Mouse (Mus musculus): ENCODE results near the gene Cyp2f2. TPM values are rescaled to one million over a fixed set of nuclear protein-coding genes. Genes with fewer than 3 reads are reported as not detected.

The Cyp2f2 gene
- polyA plus RNA-seq, 1 experiment: 19.2 TPM

DNA sequence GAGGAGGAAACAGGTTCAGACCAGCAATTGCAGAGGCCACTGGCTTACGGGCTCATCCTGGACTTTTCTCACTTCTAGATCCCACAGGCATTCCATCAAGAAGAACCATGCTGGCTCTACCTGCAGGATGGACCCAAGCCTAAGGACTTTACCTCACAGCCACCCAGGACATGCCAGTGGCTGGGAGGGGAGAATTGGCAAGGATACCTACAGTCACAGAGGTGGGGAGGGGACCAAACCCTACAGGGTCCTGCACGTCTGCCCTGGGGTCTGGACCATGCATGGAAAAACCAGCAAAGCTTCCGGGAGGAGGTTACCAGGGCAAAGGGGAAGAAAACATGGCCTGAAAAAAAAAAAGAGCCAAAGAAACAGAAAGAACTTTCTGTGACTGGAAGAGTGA, 51.3 kb downstream of the Cyp2f2 start:
- DNase-seq: no peak
- Histone ChIP-seq H3K36me3 (ENCODE audit: control insufficient read depth, insufficient read depth, low read length) (peaks cover 13% of the 10 kb centered on the region), H3K4me3 (ENCODE audit: control insufficient read depth, insufficient read depth, low read length) (no peak overlapping the region), H3K4me1 (replicated peaks; ENCODE audit: control insufficient read depth, insufficient read depth, low read length) (peaks cover 16% of the 10 kb centered on the region), H3K27me3 (ENCODE audit: control insufficient read depth, insufficient read depth, low read length) (no peaks in the 10 kb centered on the region), H3K27ac (ENCODE audit: control insufficient read depth, insufficient read depth, low read length) (no peak overlapping the region)
- no peak for TF ChIP-seq POLR2A (IDR thresholded peaks at IDR 0.05; ENCODE audit: control insufficient read depth, extremely low read depth, insufficient read depth, low read length, poor library complexity)
- no peak for TF ChIP-seq CTCF (IDR thresholded peaks at IDR 0.05; ENCODE audit: borderline replicate concordance, control insufficient read depth, extremely low read depth, insufficient read depth, low read length, poor library complexity)
- WGBS: 99% methylated on average over 3 of the region's 3 CpGs

DNA sequence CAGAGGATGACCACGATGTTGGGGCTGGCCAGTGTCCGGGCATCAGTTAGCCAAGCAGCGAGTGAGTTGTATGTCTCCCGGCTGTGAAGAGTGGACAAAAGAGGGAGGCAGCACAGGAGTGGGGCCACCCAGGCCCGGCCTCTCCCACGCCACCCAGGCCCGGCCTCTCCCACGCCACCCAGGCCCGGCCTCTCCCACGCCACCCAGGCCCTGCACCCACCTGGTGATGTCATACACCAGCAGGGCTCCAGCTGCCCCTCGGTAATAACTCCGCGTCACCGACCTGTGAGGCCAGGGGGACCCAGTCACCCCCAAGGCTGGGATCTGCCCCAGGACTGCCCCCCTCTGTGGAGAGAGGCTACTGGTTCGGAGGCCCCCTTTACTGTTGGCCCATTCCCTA, 54.8 kb downstream of the Cyp2f2 start:
- Histone ChIP-seq H3K27me3 (ENCODE audit: control insufficient read depth, insufficient read depth, low read length) (no peaks in the 10 kb centered on the region), H3K36me3 (ENCODE audit: control insufficient read depth, insufficient read depth, low read length) (peaks cover 13% of the 10 kb centered on the region), H3K27ac (ENCODE audit: control insufficient read depth, insufficient read depth, low read length) (no peak overlapping the region), H3K4me3 (ENCODE audit: control insufficient read depth, insufficient read depth, low read length) (no peak overlapping the region), H3K4me1 (replicated peaks; ENCODE audit: control insufficient read depth, insufficient read depth, low read length) (no peaks in the 10 kb centered on the region)
- no peak for TF ChIP-seq POLR2A (IDR thresholded peaks at IDR 0.05; ENCODE audit: control insufficient read depth, extremely low read depth, insufficient read depth, low read length, poor library complexity)
- no peak for TF ChIP-seq CTCF (IDR thresholded peaks at IDR 0.05; ENCODE audit: borderline replicate concordance, control insufficient read depth, extremely low read depth, insufficient read depth, low read length, poor library complexity)
- WGBS: 97% methylated on average over 15 of the region's 15 CpGs
- DNase-seq: no peak

DNA sequence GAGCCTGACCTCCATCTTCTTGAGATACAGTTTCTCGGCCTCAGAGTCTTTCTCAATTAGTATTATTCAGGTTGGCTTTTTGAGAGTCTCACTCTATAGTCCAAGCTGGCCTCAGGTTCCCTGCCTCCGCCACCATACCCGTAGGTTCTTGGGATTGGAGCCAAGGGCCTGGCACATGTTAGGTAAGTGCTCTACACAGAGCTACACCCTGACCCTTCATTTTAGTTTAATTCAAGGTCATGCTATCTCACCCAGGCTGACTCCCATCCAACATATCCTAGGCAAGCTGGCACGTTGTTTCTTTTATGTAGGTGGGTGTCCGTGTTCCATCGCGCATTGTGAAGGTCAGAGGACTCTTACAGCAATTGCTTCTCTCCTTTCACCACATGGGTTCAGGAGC, 55.2 kb downstream of the Cyp2f2 start:
- DNase-seq: no peak
- no peaks in the 10 kb centered on the region for H3K27me3 ChIP-seq (ENCODE audit: control insufficient read depth, insufficient read depth, low read length)
- peaks cover 13% of the 10 kb centered on the region for H3K36me3 ChIP-seq (ENCODE audit: control insufficient read depth, insufficient read depth, low read length)
- no peak overlapping the region for H3K27ac ChIP-seq (ENCODE audit: control insufficient read depth, insufficient read depth, low read length)
- no peak overlapping the region for H3K4me3 ChIP-seq (ENCODE audit: control insufficient read depth, insufficient read depth, low read length)
- 98% methylated on average over 7 of the region's 7 CpGs for WGBS
- no peaks in the 10 kb centered on the region for H3K4me1 ChIP-seq (replicated peaks; ENCODE audit: control insufficient read depth, insufficient read depth, low read length)
- TF ChIP-seq CTCF (IDR thresholded peaks at IDR 0.05; ENCODE audit: borderline replicate concordance, control insufficient read depth, extremely low read depth, insufficient read depth, low read length, poor library complexity) (no peak), POLR2A (IDR thresholded peaks at IDR 0.05; ENCODE audit: control insufficient read depth, extremely low read depth, insufficient read depth, low read length, poor library complexity) (no peak)

DNA sequence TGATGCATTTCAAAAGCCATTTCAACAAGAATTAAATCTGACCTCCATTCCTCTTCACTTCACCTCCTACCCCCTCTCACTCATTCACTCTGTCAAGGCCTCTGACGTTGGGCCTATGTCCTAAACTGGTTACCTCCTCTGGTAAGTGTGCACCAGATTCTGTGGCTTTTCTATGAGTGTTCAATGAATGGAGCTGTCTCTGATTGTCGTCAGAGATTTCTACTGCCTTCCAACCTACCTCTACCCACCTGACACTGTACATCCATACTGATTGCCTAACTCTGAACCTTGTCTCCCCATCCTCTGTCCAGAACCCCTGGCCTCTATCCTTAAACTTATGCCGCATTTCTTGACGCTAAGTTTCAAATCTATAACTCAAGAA, 58.2 kb downstream of the Cyp2f2 start:
- Histone ChIP-seq H3K36me3 (ENCODE audit: control insufficient read depth, insufficient read depth, low read length) (peaks cover 5% of the 10 kb centered on the region), H3K27me3 (ENCODE audit: control insufficient read depth, insufficient read depth, low read length) (no peaks in the 10 kb centered on the region), H3K4me1 (replicated peaks; ENCODE audit: control insufficient read depth, insufficient read depth, low read length) (no peaks in the 10 kb centered on the region), H3K27ac (ENCODE audit: control insufficient read depth, insufficient read depth, low read length) (peak overlapping the region; percentile 69; the same call in 1 of the 2 replicates), H3K4me3 (ENCODE audit: control insufficient read depth, insufficient read depth, low read length) (peak overlapping the region; percentile 91)
- DNase-seq: no peak
- no peak for TF ChIP-seq CTCF (IDR thresholded peaks at IDR 0.05; ENCODE audit: borderline replicate concordance, control insufficient read depth, extremely low read depth, insufficient read depth, low read length, poor library complexity)
- no peak for TF ChIP-seq POLR2A (IDR thresholded peaks at IDR 0.05; ENCODE audit: control insufficient read depth, extremely low read depth, insufficient read depth, low read length, poor library complexity)
- 22% methylated on average over 4 of the region's 4 CpGs for WGBS

DNA sequence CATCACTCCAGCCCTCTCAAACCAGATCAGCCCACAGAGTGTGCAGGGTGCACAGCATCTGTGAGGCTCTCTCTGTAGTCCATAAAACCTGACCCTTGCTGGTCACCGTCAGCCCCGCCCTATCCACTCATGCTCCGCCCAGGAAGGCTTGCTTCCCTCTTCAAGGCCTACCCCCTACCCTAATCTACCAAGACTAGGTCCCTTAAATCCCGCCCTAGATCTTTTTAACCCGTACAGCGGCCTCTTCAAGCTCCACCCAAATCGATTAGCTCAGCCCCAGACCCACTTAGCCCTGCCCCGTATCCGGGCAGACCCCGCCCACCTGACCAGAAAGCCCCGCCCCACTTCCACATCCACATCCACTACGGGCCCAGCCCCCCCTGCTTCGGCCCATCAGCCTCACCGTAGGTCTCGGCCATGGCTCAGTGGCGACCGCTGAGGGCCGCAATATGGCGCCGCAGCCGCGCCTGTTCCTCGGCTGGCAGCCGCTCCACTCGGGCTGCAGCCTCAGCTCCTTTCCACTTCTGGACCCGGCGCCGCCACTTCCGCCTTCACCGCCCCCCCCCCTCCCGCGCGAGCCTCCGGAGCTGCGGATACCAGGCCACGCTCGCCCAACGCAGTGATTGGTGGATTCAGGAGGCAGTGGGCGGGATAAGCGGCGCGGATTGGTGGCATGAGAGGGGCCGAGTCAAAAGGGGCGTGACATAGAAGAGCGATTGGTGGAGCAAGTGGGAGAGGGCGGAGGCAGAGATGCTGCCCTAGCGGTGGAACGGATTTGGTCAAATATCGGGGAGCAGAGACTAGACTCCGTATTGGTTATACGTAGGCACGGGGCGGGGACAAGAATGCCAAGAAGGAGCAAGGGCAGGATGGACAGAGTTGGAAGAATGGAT, 58.9 kb downstream of the Cyp2f2 start, which contains the start of gene Rab4b:
Gene Rab4b (minus strand): TSS at position 573 of the 893 bp plus-strand sequence.
- DNase-seq: peak; percentile 100
- TF ChIP-seq CTCF (IDR thresholded peaks at IDR 0.05; ENCODE audit: borderline replicate concordance, control insufficient read depth, extremely low read depth, insufficient read depth, low read length, poor library complexity) (peak; percentile 72), POLR2A (IDR thresholded peaks at IDR 0.05; ENCODE audit: control insufficient read depth, extremely low read depth, insufficient read depth, low read length, poor library complexity) (peak; percentile 62)
- Histone ChIP-seq H3K4me1 (replicated peaks; ENCODE audit: control insufficient read depth, insufficient read depth, low read length) (no peaks in the 10 kb centered on the region), H3K4me3 (ENCODE audit: control insufficient read depth, insufficient read depth, low read length) (peak within 1 kb of the TSS; percentile 91), H3K27ac (ENCODE audit: control insufficient read depth, insufficient read depth, low read length) (peak within 1 kb of the TSS; percentile 69), H3K36me3 (ENCODE audit: control insufficient read depth, insufficient read depth, low read length) (peaks cover 5% of the 10 kb centered on the region; the same call in 1 of the 2 replicates), H3K27me3 (ENCODE audit: control insufficient read depth, insufficient read depth, low read length) (no peaks in the 10 kb centered on the region)
- under 1% methylated on average over 53 of the region's 53 CpGs for WGBS

DNA sequence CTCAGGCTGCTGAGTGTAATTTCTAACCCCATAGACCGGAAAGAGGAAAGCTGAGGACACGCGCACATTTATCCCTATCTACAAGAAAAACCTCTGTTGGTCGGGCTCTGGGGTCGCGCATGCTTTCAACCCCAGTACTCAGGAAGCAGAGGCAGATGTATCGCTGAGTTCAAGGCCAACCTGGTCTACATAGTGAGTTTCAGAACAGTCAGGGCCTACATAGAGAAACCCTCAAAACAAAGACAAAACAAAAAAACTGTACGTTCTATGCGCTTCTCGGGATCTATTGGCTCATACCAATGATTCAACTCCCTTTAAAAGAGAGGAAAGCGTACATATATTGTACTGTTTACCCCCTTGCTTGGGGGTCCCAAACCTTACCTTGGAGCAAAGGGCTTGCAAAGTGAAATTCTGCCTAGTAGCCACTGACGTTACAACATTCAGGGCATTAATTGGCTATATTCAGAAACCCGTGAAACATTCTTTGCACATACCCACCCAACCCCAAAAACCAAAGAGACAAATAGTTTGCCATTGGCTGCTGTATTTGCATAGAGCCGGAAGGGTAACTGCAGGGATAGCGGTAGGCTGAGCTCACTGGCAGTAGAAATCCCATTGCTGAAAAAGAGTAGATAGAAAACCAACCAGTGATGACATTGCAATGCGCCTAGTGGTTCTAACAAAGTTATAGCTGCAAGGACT, 59.7 kb downstream of the Cyp2f2 start:
- no peak for TF ChIP-seq CTCF (IDR thresholded peaks at IDR 0.05; ENCODE audit: borderline replicate concordance, control insufficient read depth, extremely low read depth, insufficient read depth, low read length, poor library complexity)
- TF ChIP-seq POLR2A (IDR thresholded peaks at IDR 0.05; ENCODE audit: control insufficient read depth, extremely low read depth, insufficient read depth, low read length, poor library complexity): no peak
- Histone ChIP-seq H3K4me1 (replicated peaks; ENCODE audit: control insufficient read depth, insufficient read depth, low read length) (no peaks in the 10 kb centered on the region), H3K4me3 (ENCODE audit: control insufficient read depth, insufficient read depth, low read length) (peak overlapping the region; percentile 53), H3K36me3 (ENCODE audit: control insufficient read depth, insufficient read depth, low read length) (peaks cover 3% of the 10 kb centered on the region; the same call in 1 of the 2 replicates), H3K27me3 (ENCODE audit: control insufficient read depth, insufficient read depth, low read length) (no peaks in the 10 kb centered on the region), H3K27ac (ENCODE audit: control insufficient read depth, insufficient read depth, low read length) (peak overlapping the region; percentile 55; the same call in 1 of the 2 replicates)
- WGBS: 49% methylated on average over 16 of the region's 16 CpGs
- no peak for DNase-seq
